Mouse (Mus musculus): ENCODE data around the gene AL732309.1. TPM values are rescaled to one million over a fixed set of nuclear protein-coding genes. Genes with fewer than 3 reads are reported as not detected.

Gene AL732309.1
- total RNA-seq, 2 experiments from 2014 or later, result 3.6 to 3.7 TPM

DNA sequence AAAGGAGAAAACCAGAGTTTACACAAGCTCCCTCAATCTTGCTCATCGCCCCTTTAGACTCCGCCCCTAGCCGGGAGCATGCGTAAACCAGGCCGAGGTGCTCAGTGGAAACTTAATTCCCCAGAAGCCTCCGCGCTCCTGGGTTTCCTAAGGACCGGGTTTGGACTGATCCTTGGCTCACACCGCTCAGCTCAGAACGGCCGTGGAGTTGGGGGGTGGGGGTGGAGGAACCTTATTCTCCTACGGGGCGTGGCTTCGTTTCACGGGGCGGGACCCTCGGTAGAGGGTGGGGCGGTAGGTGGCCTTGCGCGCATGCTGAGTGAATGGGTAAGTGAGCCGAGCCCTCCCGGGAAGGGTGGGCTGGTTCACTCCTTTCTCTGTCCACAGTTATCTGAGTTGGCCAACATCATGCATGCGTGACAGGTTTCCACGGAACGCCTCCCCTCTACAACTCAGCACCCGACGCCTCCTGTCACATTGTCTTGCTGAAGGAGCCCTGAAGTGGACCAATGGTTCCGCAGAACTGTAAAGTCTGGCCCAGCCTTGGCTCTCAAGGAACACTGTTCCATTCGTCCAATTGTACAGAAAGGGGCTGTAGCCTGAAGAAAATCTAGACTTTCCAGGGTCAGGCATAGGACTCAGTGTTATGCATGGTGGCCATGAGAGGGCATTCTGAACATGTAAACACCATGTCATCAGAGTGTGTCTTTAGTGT is 5.8 kb downstream of the AL732309.1 start:
- peak; percentile 63 to 75 for DNase-seq (ENCODE audit: low spot score in 2 of 2)

DNA sequence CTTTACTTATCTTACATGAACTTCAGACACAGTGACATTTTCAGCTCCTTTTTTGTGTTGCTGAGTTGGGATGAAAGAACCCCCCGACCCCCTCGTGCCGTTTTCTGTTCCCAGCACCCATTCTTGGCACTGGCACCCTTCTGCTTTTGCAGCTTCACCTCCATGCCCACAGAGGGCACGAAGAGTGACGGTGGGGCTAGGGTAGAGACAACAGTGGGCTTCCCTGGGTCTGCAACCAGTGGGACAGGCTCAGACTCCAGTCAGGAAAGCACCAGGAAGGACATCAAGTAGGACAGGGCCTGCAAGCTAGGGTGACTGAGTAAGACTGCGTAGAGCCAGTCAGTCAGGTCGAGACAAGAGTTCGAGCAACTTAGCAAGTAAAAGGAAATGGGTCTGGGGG is 6.4 kb downstream of the AL732309.1 start:
- no peak for DNase-seq (ENCODE audit: low spot score in 2 of 2)

DNA sequence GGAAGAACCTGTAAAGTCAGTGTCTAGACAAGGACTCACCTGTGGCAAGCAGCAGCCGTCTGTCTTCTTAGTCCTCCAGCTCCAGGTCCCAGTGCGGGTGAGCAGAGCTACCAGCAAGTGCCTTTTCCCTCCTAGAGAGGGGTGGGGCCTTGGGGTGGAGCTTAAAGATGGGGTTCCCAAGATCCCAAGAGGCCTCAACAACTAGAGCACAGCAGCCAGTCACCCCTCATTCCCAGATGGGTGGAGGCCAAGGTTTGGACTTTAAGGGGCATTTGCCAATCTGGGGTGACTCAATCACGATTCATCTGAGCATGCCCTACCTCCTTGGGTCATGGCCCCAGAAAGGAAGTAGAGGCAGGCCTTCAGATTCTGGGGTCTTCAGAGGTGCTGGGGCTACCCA is 6.9 kb downstream of the AL732309.1 start:
- no peak for DNase-seq (ENCODE audit: low spot score in 2 of 2)

DNA sequence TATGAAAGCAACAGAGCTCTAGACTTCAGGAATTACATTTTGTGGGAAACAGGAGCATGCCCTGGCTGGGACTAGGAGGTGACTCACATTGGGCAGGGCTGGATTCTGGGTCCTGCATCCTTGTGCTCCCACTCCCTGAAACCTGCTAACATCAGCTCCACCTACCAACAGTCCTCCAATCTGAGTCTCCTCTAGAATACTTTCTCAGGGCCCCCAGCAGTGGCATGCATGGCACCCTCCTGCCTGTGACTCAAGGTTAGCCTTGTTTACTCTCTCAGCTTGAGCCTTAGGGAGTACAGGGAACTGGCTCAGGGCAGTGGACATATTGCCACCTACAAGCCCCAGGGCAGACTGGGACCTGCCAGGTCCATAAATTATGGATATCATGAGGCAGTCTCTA is 8.6 kb downstream of the AL732309.1 start:
- DNase-seq (ENCODE audit: low spot score in 2 of 2), result no peak

DNA sequence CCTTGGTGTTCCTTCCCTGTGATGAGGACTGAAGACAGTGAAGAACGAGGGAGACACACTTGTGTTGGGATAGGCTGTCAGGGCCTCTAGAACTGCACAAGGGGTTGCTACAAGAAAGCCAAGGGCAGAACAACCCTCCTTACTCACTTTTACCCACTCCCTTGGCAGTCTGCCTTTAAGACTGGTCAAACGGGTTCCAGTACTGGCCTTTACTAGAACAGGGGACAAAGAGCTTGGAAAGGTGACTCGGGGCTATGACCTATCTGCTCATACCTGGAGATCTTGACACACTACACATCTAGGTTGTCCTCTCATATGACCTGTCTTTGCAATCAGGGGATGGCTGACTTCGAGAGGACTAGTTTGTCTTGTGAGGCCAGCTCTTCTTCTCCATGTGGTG is 9.1 kb downstream of the AL732309.1 start:
- DNase-seq (ENCODE audit: low spot score in 2 of 2), result no peak

DNA sequence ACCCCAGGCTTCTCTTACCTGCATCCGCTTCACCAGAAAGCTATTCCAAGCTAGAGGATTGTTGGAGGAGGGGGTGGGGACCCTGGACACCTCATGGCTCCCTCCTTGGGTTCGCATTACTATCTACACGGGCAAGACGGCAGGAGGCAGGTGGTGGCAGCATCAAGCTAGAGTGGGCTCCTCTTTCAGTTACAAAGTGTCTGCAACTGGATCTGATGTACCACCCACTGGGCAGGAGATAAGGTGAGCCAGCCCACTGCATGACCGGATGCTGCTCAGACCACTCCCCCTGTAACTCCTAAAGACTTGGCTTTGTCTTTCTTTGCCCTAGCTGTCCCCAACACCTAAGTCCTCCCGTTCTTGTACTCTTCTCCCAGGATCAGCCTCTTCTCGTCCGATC is 10.0 kb downstream of the AL732309.1 start, which contains the start of gene Rnf224:
Gene Rnf224 (minus strand): TSS at position 174 of the 400 bp plus-strand sequence.
- no peak for DNase-seq (ENCODE audit: low spot score in 2 of 2)

DNA sequence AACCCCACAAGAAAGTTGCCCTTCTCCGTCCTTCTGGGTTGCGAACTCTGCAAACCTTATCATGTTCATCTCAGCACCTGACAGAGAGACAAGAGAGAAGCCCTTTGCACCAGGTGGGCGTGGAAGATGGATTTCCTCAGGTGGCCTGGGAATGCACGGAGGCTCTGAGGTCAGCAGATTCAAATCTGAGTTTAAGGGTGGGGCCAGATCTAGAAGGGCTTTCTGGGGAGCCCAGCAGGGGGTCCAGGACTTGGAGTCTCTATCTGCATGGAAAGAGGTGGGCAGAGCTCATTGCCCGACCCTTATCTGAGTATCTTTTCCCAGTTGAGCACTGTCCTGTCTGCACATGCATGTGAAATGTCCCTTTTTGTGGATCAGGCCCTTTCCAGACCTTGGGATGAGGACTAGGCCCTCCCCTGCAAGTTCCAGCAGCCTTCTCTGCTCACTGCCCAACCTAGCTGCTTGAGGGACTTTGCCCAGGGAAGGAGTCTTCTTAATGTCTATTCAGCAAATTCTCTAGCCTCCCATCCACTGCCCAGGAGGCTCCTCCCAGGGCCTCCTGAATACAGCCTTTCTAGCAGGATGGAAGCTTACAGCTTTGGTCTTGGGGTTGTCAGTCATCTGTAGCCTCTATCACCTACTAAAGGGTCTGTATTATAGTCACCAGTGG is 12.0 kb downstream of the AL732309.1 start:
- no peak for DNase-seq (ENCODE audit: low spot score in 2 of 2)

DNA sequence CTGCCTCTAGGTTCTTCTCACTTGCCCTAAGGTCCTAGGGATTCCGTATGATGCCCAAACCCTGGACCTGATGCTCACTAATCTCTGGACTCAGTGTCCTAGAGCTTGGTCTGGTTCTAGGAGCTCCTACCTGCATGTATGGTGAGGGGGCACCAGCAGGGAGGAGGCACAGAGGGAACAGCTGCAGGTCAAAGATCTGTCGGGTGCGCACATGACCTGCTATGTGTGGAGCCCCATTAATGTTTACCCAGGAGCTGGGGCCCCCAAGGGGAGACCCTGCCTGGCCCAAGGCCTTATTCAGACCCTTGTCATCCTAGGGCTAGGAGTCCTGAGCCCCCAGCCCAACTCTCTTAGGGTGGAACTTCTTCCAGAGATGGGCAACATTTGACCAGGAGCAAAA is 12.6 kb downstream of the AL732309.1 start, which contains the start of gene Slc34a3:
Gene Slc34a3 (minus strand): TSS at position 315 of the 400 bp plus-strand sequence.
- no peak for DNase-seq (ENCODE audit: low spot score in 2 of 2)

DNA sequence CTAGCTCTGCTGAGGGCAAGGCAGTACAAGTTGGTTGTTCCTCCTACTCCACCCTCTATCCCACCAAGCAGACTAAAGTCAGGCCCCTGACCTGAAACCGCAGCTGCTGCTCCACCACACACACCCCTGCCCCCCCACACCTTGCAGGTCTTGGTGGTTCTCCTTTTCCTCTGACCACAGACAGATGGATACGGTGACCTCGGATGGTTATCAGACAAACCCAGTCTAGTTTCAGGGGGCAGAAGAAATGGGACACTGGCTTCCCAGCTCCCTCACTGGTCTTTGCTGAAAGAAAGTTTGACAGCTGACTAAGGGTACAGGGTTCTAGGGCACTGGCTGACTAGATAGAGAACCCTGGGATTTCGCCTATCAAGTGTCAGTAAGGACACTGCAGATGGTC is 13.2 kb downstream of the AL732309.1 start:
- no peak for DNase-seq (ENCODE audit: low spot score in 2 of 2)

DNA sequence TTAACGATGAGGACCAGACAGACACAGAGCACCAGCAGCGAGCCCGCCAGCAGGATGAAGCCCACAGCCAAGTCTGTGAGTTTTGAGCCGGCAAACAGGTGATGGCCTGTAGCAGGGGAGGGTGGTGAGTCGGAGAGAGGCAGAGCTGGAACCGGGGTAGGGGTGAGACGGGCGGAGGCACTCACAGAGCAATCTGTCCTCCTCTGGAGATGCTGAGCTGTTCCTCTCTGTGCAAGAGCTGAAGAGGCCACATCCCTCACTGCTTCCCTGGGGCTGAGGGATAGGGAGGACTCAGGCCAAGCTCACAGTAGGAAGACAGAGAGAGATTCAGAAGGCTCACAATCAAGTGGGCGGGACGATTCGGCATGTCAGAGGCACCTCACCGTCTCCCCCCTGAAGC is 15.6 kb downstream of the AL732309.1 start:
- no peak for DNase-seq (ENCODE audit: low spot score in 2 of 2)

DNA sequence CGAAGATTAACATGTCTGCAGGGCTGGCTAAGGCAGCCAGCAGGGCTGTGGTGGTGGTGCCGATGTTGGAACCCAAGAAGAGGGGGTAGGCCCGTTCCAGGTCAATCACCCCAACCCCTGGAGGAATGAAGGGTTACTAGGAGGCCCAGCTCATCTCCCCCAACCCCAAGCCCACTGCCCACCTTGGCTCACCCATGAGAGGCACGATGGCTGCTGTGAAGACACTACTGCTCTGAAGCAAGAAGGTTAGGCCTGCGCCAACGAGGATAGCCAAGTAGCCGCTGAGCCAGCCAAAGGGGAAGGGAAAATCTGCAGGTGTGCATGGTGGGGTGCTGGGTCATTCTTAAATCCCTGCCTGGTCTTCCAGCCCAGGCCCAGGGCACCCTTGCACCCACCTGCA is 16.1 kb downstream of the AL732309.1 start:
- DNase-seq (ENCODE audit: low spot score in 2 of 2), result no peak

DNA sequence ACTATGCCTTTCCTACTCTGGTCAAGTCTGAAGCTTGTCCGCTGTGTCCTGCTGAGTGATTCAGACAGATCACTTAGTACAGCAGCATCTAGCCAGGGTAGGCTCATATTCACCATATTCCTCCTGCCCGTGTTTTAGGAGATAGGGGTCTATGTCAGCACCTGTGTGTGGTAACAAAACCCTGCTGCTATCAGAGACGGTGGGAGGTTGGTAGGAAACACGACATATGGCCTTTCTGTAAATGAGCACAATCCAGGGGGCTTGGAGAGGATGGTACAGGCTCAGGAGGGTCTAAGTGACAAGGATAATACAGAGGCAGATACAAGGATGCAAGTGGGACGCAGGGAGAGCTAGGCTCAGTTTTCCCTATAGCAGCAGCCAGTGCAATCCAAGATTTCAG is 17.1 kb downstream of the AL732309.1 start:
- no peak for DNase-seq (ENCODE audit: low spot score in 2 of 2)

DNA sequence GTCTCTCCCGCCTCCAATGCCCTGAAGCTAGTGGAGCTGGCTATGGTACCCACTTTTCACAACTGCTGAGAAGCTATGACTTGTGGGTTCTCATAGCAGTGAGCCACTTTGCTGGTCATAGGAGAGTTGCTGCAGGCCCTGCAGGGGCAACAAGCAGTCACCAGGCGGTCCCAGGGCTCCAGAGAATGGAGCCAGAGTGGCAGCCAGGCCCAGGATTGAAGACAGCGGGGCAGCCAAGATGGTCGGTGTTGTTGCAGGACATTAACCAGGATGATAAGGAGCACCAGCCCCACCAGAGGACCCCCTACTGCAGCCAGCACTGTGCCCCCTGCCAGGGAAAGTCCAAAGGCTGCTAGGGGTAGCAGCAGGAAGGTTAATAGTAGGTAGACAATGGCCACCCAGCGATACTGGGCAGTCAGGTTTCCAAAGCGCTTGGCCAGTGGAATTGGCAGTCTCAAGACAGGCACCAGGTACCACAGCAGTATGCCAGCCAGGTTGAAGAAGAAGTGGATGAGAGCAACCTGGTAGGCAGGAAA is 17.6 kb downstream of the AL732309.1 start:
- DNase-seq (ENCODE audit: low spot score in 2 of 2), result no peak

DNA sequence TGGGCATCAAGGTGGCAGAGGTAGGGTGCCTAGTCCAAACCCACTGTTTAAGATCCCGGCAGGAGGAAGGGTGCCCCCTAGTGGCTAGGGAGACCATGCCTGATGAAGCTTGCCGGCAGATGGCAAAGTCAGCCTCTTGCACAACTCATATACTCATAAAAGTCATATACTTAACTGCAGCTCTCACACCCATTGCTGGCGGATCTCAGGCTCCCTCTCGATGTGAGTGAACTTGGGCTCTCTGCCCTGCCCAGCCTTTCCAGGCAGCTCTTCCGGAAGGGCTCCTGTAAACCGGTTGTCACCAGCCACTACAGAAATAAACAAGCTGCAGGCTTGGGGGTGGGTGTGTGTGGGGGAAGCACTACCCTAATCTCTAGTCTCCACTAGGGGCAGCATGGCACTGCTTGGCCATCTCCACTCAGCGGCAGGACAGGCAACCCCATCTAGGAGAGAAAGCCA is 18.2 kb downstream of the AL732309.1 start:
- peak; percentile 86 to 90 for DNase-seq (ENCODE audit: low spot score in 2 of 2)

DNA sequence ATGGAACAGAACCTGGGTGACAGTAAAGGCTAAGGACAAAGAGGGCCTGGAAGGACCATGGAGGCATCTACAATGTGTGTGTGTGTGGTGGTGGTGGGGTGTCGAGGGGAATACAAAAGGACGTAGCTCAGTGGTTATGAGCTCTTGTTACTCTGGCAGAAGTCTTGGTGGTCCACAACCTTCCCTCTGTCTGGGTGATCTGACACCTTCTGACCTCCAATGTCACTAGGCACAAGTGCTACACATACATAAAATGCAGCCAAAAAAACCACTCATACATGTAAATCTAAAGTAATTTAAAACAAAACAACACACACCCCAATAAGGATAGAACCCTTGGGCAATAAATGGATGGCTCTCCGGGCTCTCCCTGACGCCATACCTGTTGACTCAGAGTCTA is 19.3 kb downstream of the AL732309.1 start:
- DNase-seq (ENCODE audit: low spot score in 2 of 2), result no peak

DNA sequence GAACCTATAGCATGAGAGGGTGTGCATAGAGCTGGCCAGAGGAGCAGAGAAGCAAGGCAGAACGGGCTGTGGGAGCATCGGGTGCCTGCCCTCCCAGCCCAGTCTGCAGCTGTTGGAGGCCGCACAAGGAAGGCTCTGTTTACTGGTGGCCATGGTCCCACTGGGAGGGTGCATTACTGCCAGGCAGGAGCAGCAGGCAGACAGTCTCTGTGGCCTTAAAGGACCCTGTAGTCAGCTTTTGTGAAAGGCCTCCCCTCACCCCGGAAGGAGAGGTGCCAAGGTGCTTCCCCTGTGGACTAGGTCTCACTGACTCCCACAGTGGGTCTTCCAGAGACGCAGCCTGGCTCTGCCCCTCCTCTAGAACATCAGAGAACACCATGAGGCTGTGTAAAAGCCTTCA is 19.8 kb downstream of the AL732309.1 start:
- DNase-seq (ENCODE audit: low spot score in 2 of 2), result peak; percentile 59 to 78

DNA sequence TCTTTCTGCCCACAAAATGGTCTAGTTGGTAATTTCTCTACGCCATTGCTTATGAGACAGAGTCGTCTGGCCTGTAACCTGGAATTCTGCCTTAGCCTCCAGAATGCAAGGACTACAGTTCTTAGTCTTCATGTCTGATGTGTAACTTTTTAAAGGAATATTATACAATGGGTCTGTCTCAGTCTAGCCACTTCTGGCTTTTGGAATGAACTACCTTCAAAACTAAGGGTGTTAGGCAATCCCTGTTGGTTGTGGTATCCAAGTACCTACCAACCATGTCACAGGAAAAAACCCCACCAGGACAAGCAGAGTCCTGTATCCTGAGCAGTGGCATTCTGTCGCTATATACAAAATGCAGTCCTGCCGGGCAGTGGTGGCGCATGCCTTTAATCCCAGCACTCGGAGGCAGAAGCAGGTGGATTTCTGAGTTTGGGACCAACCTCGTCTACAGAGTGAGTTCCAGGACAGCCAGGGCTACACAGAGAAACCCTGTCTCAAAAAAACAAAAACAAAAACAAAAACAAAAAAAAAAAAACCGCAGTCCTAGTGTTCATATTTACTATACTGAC is 20.8 kb downstream of the AL732309.1 start:
- DNase-seq (ENCODE audit: low spot score in 2 of 2), result no peak

DNA sequence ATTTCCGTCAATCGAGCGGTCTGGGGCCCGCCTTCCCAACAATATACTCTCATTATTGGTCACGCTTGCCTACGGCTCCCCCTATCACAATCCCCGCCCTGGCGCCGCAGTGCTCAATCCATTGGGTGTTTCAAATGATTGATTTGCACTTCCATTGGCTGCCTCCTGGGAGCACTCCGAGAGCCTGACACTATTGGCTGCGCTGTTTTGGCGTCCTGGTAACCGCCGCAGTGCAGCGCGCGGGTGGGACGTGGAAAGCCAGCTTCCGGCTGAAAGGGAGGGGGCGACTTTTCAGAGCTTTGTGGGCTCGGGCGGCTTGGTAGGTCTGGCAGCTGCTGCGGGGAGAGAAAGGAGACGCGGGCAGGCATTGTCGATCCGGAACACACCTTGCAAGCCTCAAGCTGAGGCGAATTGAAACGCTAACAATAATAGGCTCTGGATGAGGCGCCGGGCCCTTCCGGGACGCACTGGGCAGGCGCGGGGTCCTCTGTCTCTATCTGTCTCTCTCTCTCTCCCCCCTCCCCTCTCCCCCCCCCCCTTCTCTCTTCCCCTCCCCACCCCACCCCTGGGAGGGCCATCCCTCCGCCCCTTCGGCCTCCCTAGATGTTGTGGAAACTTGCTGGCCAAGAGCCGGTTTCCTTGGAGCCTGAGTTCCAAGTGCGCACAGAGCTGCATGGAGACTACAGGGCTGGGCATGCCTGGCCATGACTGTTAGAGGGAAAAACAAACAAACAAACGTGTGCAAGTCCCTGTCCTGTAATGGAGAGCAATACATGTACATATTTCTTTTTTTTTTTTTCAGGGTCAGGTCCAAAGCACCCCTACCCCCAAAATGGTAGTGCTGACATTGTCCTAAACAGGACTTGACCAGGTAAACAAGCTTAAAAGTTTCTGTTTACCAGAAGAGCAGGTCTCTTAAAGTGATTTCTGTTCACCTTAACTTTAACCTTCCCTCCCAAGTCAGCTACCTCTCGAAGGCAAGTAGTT is 21.6 kb downstream of the AL732309.1 start:
- DNase-seq (ENCODE audit: low spot score in 2 of 2), result peak; percentile 98 to 100

DNA sequence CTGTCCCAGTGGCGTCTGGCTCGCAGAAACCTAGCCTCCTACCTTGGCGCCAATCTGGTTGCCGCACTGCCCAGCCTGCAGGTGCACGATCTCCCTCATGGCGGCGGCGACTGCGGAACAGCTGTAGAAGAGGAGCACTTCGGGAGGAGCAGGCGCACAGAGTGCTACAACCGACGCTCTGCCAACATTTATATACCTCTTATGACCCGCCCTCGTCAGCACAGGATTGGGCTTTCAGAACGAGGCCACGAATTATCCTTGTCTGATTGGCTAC is 22.2 kb downstream of the AL732309.1 start, which contains the start of gene Tubb4b:
Gene Tubb4b (minus strand): TSS at position 211 of the 274 bp plus-strand sequence.
- DNase-seq (ENCODE audit: low spot score in 2 of 2), result no peak

DNA sequence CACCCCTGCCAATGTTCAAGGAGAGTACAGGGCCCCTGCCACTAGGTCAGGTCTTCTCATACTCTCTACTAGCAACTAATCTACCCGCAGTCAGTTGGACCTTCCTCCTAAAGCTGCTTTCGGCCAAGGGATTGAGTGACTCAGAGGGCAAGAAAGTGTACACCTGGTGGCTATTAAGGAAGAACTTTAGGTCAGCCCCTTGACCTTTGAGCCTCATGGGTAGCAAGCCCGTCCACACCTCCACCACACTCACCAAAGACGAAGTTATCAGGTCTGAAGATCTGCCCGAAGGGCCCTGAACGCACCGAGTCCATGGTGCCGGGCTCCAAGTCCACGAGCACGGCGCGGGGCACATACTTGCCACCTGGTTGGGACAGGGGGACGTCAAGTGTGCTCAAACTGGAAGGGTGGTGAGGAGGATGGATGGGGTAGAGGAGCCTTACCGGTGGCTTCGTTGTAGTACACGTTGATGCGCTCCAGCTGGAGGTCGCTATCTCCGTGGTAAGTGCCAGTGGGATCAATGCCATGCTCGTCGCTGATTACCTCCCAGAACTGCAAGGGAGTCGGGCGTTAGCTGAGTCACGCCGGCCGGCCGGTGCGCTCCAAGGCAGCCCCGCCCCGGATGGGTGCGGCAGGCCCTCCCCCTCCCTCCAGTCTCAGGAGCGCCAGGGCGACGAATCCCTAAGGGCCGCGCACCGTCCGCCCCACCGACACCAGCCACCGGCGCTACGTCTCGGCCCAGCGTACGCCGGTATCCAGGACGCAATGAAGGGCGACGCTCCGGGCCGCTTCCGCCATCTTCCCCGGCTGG is 22.8 kb downstream of the AL732309.1 start:
- no peak for DNase-seq (ENCODE audit: low spot score in 2 of 2)
